Mouse (Mus musculus) thymus, adult 2 months (tissue): ENCODE results near the gene Rtl8a. TPM values are rescaled to one million over a fixed set of nuclear protein-coding genes. Genes with fewer than 3 reads are reported as not detected.
"Not testable (repeated sequence)": the region's sequence is repeated elsewhere in the genome, so short reads cannot be mapped to it uniquely, and the experiment has no call there.

Source experiments
- DNase-seq: peaks from one replicate; pipeline ENCODE4 v3.0.0; 2021
- H3K27ac ChIP-seq: fragments of 200-500 bp; 2 replicates; pipeline ENCODE4 v1.5.1; 2012; ENCODE audit warnings: low read length, control low read depth; ENCODE audit not compliant: control insufficient read depth, insufficient read depth
- H3K27me3 ChIP-seq: fragments of 200-500 bp; 2 replicates; pipeline ENCODE4 v1.6.1; 2012; ENCODE audit warnings: mild to moderate bottlenecking, low read length, moderate library complexity, mixed read lengths; ENCODE audit not compliant: control insufficient read depth, insufficient read depth
- H3K36me3 ChIP-seq: fragments of 200-500 bp; 2 replicates; pipeline ENCODE4 v1.6.1; 2012; ENCODE audit warnings: mild to moderate bottlenecking, low read length, moderate library complexity; ENCODE audit not compliant: control insufficient read depth, insufficient read depth
- H3K4me1 ChIP-seq: fragments of 200-500 bp; replicated peaks from 2 replicates; pipeline ENCODE4 v1.6.1; 2012; ENCODE audit warnings: low read length; ENCODE audit not compliant: control insufficient read depth, insufficient read depth
- H3K4me3 ChIP-seq: fragments of 200-500 bp; 2 replicates; pipeline ENCODE4 v1.5.1; 2012; ENCODE audit warnings: mild to moderate bottlenecking, low read length, control low read depth, moderate library complexity; ENCODE audit not compliant: control insufficient read depth, insufficient read depth
- CTCF ChIP-seq: fragments of 200-500 bp; IDR thresholded peaks from 2 replicates; pipeline ENCODE4 v1.5.1; 2012; ENCODE audit warnings: mild to moderate bottlenecking, control low read depth, low read length, moderate library complexity, borderline replicate concordance; ENCODE audit not compliant: control insufficient read depth, poor library complexity, insufficient read depth; ENCODE audit errors: extremely low read depth
- POLR2A ChIP-seq: fragments of 200-500 bp; IDR thresholded peaks from 2 replicates; pipeline ENCODE4 v1.6.1; 2012; ENCODE audit warnings: mild to moderate bottlenecking, low read length, control low read depth, moderate library complexity; ENCODE audit not compliant: control insufficient read depth, poor library complexity, insufficient read depth; ENCODE audit errors: extremely low read depth
- WGBS: fragments of 180-500 bp; shearing (Covaris S2); methylation state at CpG from one replicate; pipeline ENCODE4 v1.1.7; 2018; 5-methylcytosine and 5-hydroxymethylcytosine counted together
- polyA plus RNA-seq: library from polyadenylated mRNA; depleted of rRNA; stranded (reverse); fragments of >200 nt; gene quantifications from 2 replicates; pipeline ENCODE4 v1.2.3, GENCODE M21; 2012

Rtl8a gene
- polyA plus RNA-seq, 1 experiment: 113 TPM

- H3K4me3 ChIP-seq: peak within 1 kb of the TSS; percentile 71
- H3K27ac ChIP-seq: no peak within 1 kb of the TSS
- no peaks in the 10 kb centered on the region for H3K27me3 ChIP-seq
- 0% methylated on average over 11 of the region's 15 CpGs for WGBS
- no peaks in the 10 kb centered on the region for H3K36me3 ChIP-seq
- 0 out of 2 replicates have a peak, but pooled peaks cover 2% of the 10 kb centered on the region for H3K4me1 ChIP-seq
- TF ChIP-seq CTCF: no peak
- no peak for TF ChIP-seq POLR2A
- DNase-seq: peak; percentile 68
Measured at GRCm38 (mm10) chrX:53670294-53670693, 26.8 kb upstream of the Rtl8a start, which contains the start of gene Rtl8b. Gene Rtl8b (minus strand): TSS chrX:53670408.

DNA sequence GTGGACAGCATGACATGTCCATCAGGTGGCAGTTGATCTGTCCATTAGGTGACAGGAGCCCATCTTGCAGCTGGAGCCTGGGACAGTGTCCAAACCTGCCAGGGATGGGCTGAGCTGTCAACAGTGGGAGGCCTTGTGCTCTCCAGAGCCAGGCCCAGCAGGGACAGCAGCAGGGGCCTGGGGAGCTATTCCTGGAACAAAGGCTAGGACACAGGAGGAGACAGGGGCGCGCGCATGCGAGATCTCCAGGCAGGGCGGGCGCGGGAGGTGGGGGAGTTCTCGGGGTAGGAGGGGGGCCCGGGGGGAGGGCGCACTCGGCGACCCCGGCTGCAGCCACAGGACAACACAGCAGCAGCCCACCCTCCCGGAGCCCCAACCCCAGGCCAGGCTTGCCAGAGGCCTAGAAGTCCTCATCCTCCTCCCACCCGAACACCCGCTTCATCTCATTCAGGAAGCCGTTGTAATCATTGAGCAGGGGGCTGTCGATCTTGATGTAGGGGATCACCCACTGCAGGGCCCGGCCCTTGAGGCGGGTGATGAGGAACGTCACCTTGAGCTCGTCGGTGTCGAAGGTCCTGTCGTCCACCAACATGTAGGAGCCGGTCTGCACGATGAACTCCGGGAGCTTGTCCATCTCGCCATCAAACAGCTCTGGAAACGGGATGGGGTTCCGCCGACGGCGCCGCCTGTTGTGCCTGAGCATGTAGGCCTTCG is 26.2 kb upstream of the Rtl8a start:
- not testable (repeated sequence) for H3K27ac ChIP-seq, H3K27me3 ChIP-seq, H3K36me3 ChIP-seq, H3K4me1 ChIP-seq, DNase-seq
- WGBS: no CpG with 5 or more reads among the region's 36 CpGs
- peak overlapping the region; percentile 71 for H3K4me3 ChIP-seq

DNA sequence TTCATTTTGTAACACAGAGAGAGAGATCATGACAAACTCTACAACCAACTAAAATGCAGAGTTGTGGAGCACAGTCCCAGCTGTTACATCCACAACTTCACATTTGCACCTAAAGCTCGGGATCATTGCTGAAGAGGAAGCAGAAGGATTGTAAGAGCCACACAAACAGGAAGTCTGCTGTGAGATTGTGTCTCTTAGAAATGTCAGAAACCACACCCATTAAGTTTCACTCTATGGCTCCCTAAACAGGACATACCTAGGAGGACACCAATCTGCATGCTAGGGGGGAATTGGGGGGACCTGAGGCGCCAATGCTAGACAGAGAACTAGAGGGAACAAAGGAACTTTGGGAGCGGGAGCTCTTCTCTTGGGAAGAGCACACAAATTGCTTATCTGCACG is 9.4 kb upstream of the Rtl8a start:
- H3K27me3 ChIP-seq, H3K27ac ChIP-seq, H3K4me3 ChIP-seq, DNase-seq, H3K36me3 ChIP-seq, H3K4me1 ChIP-seq: not testable (repeated sequence)
- 66% methylated on average over 4 of the region's 4 CpGs for WGBS

DNA sequence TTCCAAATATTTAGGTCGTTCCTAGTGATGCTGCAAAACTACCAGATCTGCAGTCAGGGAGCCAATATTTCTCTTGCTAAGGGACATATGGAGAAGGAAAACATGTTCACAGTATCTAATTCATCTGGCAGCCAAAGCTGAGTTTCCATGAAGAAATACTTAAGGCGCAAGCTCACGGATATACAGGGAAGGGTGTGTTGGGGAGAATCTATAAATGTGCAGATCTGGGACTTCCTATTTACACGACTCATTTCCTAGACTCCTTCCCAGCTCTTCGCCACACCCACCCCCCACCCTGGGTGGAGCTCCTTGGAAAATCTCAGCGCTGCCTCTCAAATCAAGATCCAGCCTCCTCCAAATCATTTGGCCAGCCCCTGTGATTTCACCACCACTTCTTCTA is 2.4 kb upstream of the Rtl8a start:
- Histone ChIP-seq H3K4me1 (no peaks in the 10 kb centered on the region), H3K27me3 (no peaks in the 10 kb centered on the region), H3K36me3 (no peaks in the 10 kb centered on the region), H3K27ac (no peak overlapping the region), H3K4me3 (no peak overlapping the region)
- TF ChIP-seq CTCF: no peak
- no peak for TF ChIP-seq POLR2A
- no peak for DNase-seq
- WGBS: 85% methylated on average over 6 of the region's 6 CpGs

DNA sequence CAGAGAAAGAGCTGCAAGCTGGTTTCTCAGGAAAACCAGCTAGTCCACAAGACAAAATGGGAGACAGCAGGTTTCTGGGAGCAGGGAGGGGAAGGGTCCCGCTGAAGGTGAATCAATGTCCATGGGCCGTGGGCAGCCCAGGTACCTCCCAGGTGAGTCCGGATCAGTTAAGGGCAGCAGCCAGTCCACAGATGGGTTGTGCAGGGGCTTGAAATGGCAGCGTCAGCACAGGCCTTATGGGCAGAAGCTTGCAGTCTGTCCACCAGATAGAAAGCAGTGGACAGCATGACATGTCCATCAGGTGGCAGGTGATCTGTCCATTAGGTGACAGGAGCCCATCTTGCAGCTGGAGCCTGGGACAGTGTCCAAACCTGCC is 890 bp downstream of the Rtl8a start:
- not testable (repeated sequence) for H3K4me3 ChIP-seq, DNase-seq
- 85% methylated on average over 4 of the region's 4 CpGs for whole genome bisulfite sequencing

GRCm38 (mm10) chrX:53638107-53638506 is 5.4 kb downstream of the Rtl8a start:
- not testable (repeated sequence) for H3K36me3 ChIP-seq, DNase-seq, H3K27ac ChIP-seq, H3K4me3 ChIP-seq, H3K4me1 ChIP-seq, H3K27me3 ChIP-seq
- WGBS: 66% methylated on average over 3 of the region's 3 CpGs

More for the DNA sequence above, 890 bp downstream of the Rtl8a start:
- H3K4me1 ChIP-seq, H3K36me3 ChIP-seq, H3K27ac ChIP-seq, H3K27me3 ChIP-seq: not testable (repeated sequence)

- not testable (repeated sequence) for H3K4me1 ChIP-seq, H3K27me3 ChIP-seq, H3K36me3 ChIP-seq, H3K4me3 ChIP-seq, DNase-seq, H3K27ac ChIP-seq
Measured at GRCm38 (mm10) chrX:53611395-53611794, 32.1 kb downstream of the Rtl8a start.

DNA sequence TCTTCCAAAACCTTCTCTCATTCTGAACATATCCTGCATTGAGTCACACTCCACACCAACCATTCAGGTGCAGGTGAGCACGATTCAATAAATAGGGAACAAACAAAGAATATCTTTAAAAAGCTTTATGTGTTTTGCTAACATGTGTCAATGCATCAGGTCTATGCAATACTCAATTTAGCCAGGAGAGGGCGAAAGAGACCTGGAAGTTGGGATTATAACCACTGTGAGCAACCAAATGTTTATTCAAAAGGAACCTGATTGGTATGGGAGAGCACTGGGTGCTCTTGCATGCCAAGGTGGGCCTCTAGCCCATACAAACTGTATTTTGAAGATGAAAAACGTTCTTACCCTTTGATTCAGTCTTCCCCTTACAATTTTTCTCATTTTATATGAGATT is 32.9 kb downstream of the Rtl8a start:
- WGBS: 0% methylated on average over 3 of the region's 3 CpGs

DNA sequence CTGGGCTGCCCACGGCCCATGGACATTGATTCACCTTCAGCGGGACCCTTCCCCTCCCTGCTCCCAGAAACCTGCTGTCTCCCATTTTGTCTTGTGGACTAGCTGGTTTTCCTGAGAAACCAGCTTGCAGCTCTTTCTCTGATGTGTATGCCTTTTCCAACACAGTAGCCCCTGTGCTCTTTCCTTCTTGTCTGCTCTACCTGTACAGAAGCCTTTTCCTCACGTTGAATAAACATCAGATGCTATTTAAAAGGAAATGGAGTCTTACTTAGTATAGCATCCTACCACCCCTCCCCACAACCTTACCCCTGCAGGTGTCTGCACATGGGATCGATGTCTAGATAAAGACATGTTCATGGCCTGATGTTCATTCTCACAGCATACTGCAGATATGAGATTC is 34.6 kb downstream of the Rtl8a start, which contains the start of gene Gm14597:
TSS of gene Gm14597 (minus strand) at position 101 of the 400 bp plus-strand sequence.
- not testable (repeated sequence) for H3K27ac ChIP-seq, DNase-seq, H3K4me1 ChIP-seq

More for the DNA sequence above, 32.9 kb downstream of the Rtl8a start:
- H3K4me3 ChIP-seq: no peak overlapping the region
- peaks cover 2% of the 10 kb centered on the region for H3K4me1 ChIP-seq
- peak; percentile 68 for DNase-seq
- H3K36me3 ChIP-seq: no peaks in the 10 kb centered on the region
- TF ChIP-seq POLR2A: no peak
- H3K27me3 ChIP-seq: no peaks in the 10 kb centered on the region
- no peak overlapping the region for H3K27ac ChIP-seq

More for the DNA sequence above, 34.6 kb downstream of the Rtl8a start, which contains the start of gene Gm14597:
- not testable (repeated sequence) for H3K27me3 ChIP-seq, H3K36me3 ChIP-seq
- H3K4me3 ChIP-seq: peak within 1 kb of the TSS; percentile 85
- WGBS: 92% methylated on average over 3 of the region's 4 CpGs
